Mouse (Mus musculus) liver, postnatal 0 days (tissue): ENCODE data around the gene Sult2b1. TPM values are rescaled to one million over a fixed set of nuclear protein-coding genes. Genes with fewer than 3 reads are reported as not detected.
A peak's percentile ranks its signal among the peaks of the same experiment; 100 is the strongest.

Experiments used
- ATAC-seq: fragments of 200-750 bp; cut with Nextera tagmentation; 2 replicates; pipeline ENCODE4 v1.8.0; 2017; ENCODE audit warnings: mild to moderate bottlenecking, moderate library complexity
- DNase-seq: peaks from one replicate; pipeline ENCODE4 v3.0.0-alpha.2; 2016
- H3K27ac ChIP-seq: fragments of 300-500 bp; sonication (generic); 2 replicates; pipeline ENCODE4 v1.5.1; 2014; ENCODE audit warnings: antibody characterized with exemption, moderate library complexity, mild to moderate bottlenecking, low read depth
- H3K27me3 ChIP-seq: fragments of 300-500 bp; sonication (generic); 2 replicates; pipeline ENCODE4 v1.6.1; 2014; ENCODE audit warnings: low read length, control low read depth, mixed read lengths; ENCODE audit not compliant: insufficient read depth
- H3K36me3 ChIP-seq: fragments of 300-500 bp; sonication (generic); replicated peaks from 2 replicates; pipeline ENCODE4 v1.6.1; 2014; ENCODE audit warnings: mild to moderate bottlenecking, control low read depth, low read length, moderate library complexity, mixed read lengths; ENCODE audit not compliant: insufficient read depth
- H3K4me1 ChIP-seq: fragments of 300-500 bp; sonication (generic); 2 replicates; pipeline ENCODE4 v1.6.1; 2014; ENCODE audit warnings: antibody characterized with exemption, mild to moderate bottlenecking, control low read depth; ENCODE audit not compliant: insufficient read depth
- H3K4me2 ChIP-seq: fragments of 300-500 bp; sonication (generic); 2 replicates; pipeline ENCODE4 v1.6.1; 2014; ENCODE audit warnings: low read depth, mild to moderate bottlenecking, low read length, moderate library complexity, mixed read lengths
- H3K4me3 ChIP-seq: fragments of 300-500 bp; sonication (generic); 2 replicates; pipeline ENCODE4 v1.5.1; 2014; ENCODE audit warnings: low read depth, low read length
- H3K9ac ChIP-seq: fragments of 300-500 bp; sonication (generic); replicated peaks from 2 replicates; pipeline ENCODE4 v1.6.1; 2014; ENCODE audit warnings: mild to moderate bottlenecking, moderate library complexity
- H3K9me3 ChIP-seq: fragments of 300-500 bp; sonication (generic); 2 replicates; pipeline ENCODE4 v1.6.1; 2016; ENCODE audit warnings: mild to moderate bottlenecking, control low read depth, low read length, mixed read lengths
- CTCF ChIP-seq: sonication (generic); IDR thresholded peaks from 2 replicates; pipeline ENCODE4 v1.5.1; 2016; ENCODE audit warnings: antibody characterized with exemption, low read depth
- EP300 ChIP-seq: IDR thresholded peaks from 2 replicates; pipeline ENCODE4 v1.6.1; 2016; ENCODE audit warnings: antibody characterized with exemption, low read depth, mild to moderate bottlenecking
- WGBS: fragments of 180-500 bp; shearing (Covaris S2); extraction: QIAGEN DNeasy Blood & Tissue Kit; methylation state at CpG from one replicate; pipeline ENCODE4 v1.1.7; 2014; ENCODE audit not compliant: insufficient replicate concordance; 5-methylcytosine and 5-hydroxymethylcytosine counted together
- polyA plus RNA-seq: library from polyadenylated mRNA; unstranded; fragments of >200 nt; fragmentation: Nextera tagmentation; extraction: Ambion mirVana; gene quantifications from 2 replicates; pipeline ENCODE4 v1.2.1, GENCODE M21; 2015

The Sult2b1 gene
- polyA plus RNA-seq, 1 experiment from 2014 or later, result 0.26 TPM

- Histone ChIP-seq H3K4me3 (no peak overlapping the region), H3K4me1 (no peaks in the 10 kb centered on the region), H3K9me3 (no peaks in the 10 kb centered on the region; the same call in 1 of the 2 replicates), H3K9ac (no peak overlapping the region), H3K27ac (no peak overlapping the region), H3K4me2 (no peak overlapping the region), H3K36me3 (no peaks in the 10 kb centered on the region), H3K27me3 (no peaks in the 10 kb centered on the region)
- TF ChIP-seq CTCF (no peak), EP300 (no peak)
- 61% methylated on average over 9 of the region's 9 CpGs for WGBS
- ATAC-seq (no peak), DNase-seq (no peak)
Measured at GRCm38 (mm10) chr7:45750162-45750561, 34.3 kb downstream of the Sult2b1 start.

- DNase-seq, result no peak
- Histone ChIP-seq H3K27me3 (no peaks in the 10 kb centered on the region), H3K36me3 (no peaks in the 10 kb centered on the region), H3K27ac (no peak overlapping the region), H3K9ac (no peak overlapping the region), H3K4me2 (no peak overlapping the region), H3K4me1 (no peaks in the 10 kb centered on the region), H3K4me3 (no peak overlapping the region), H3K9me3 (no peaks in the 10 kb centered on the region; the same call in 1 of the 2 replicates)
- ATAC-seq, result no peak
- TF ChIP-seq EP300 (no peak), CTCF (no peak)
- WGBS, result 38% methylated on average over 10 of the region's 10 CpGs
Measured at GRCm38 (mm10) chr7:45749401-45749800, 35.1 kb downstream of the Sult2b1 start.

GRCm38 (mm10) chr7:45748110-45748509, 36.4 kb downstream of the Sult2b1 start:
- no peak overlapping the region for H3K9ac ChIP-seq
- no peaks in the 10 kb centered on the region for H3K27me3 ChIP-seq
- no peaks in the 10 kb centered on the region for H3K36me3 ChIP-seq
- ATAC-seq, result no peak
- H3K9me3 ChIP-seq, result no peaks in the 10 kb centered on the region; the same call in 1 of the 2 replicates
- WGBS, result 51% methylated on average over 7 of the region's 7 CpGs
- no peak overlapping the region for H3K4me3 ChIP-seq
- no peak for DNase-seq
- H3K27ac ChIP-seq, result no peak overlapping the region
- H3K4me1 ChIP-seq, result no peaks in the 10 kb centered on the region
- no peak overlapping the region for H3K4me2 ChIP-seq
- TF ChIP-seq CTCF (no peak), EP300 (no peak)

DNA sequence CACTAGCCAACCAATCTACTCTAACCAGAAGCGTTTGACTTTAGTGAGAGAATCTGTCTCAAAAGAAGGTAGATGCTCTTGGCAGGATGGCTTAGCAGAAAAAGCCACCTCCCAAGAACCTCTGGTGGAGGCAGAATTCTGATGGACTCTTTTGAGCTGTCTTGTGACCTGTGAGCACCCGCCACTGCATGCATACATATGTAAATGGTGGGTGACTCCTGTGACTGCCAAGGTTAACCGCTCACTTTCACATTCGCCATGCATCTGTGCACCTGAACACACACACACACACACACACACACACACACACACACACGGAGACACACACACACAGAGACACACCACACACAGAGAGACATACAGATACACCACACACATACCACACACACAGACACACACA, 37.0 kb downstream of the Sult2b1 start:
- TF ChIP-seq EP300 (no peak), CTCF (no peak)

DNA sequence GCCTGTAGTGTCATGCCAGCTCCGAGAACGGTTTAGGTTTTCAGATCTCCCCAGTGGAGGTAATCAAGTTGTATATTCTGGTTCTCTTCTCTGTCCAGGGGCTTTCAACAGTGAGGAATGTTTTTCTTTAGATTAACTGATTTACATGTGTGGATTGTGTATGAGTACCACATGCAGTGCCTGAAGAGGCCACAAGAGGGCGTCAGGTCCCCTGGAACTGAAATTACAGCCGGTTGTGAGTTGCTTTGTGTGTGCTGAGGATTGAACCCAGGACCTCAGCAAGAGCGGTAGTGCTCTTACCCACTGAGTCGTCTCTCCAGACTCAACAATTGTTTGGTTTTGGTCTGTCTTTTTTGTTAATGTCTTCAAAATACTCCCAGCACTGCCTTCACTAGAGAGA, 38.0 kb downstream of the Sult2b1 start:
- no peak overlapping the region for H3K9ac ChIP-seq
- H3K4me3 ChIP-seq, result no peak overlapping the region
- peak; percentile 67 for TF ChIP-seq CTCF
- no peak for TF ChIP-seq EP300
- no peaks in the 10 kb centered on the region for H3K27me3 ChIP-seq
- 0 out of 2 replicates have a peak, but pooled peaks cover 4% of the 10 kb centered on the region for H3K4me1 ChIP-seq
- H3K9me3 ChIP-seq, result no peaks in the 10 kb centered on the region; the same call in 1 of the 2 replicates
- ATAC-seq (no peak), DNase-seq (no peak)
- H3K36me3 ChIP-seq, result no peaks in the 10 kb centered on the region
- H3K4me2 ChIP-seq, result no peak overlapping the region
- H3K27ac ChIP-seq, result no peak overlapping the region
- WGBS, result 68% methylated on average over 6 of the region's 6 CpGs

More for the DNA sequence above, 37.0 kb downstream of the Sult2b1 start:
- H3K9me3 ChIP-seq, result no peaks in the 10 kb centered on the region; the same call in 1 of the 2 replicates
- H3K9ac ChIP-seq, result no peak overlapping the region
- H3K27me3 ChIP-seq, result no peaks in the 10 kb centered on the region
- no peak overlapping the region for H3K4me3 ChIP-seq
- 90% methylated on average over 5 of the region's 5 CpGs for WGBS
- H3K27ac ChIP-seq, result no peak overlapping the region
- H3K36me3 ChIP-seq, result no peaks in the 10 kb centered on the region
- no peak for ATAC-seq
- no peak overlapping the region for H3K4me2 ChIP-seq
- DNase-seq, result no peak
- H3K4me1 ChIP-seq, result no peaks in the 10 kb centered on the region

DNA sequence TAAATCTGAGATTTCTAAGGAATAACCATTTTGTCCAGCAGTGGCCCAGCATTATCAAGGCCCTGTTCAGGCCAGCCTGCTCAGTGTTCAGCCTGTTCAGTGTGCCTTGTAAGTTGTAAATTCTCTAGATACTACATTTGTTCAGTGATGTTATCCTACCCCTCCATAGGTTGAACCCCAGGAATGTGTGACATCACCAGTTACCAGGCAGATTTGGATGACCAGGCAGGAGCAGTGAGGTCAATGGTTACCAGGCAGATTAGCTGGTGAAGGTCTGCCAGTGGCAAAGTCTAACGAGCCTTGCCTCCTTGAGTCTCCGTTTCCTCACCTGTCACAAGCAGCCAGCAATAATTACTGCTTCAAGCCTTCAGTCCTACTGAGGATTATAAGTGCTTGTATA, 40.1 kb downstream of the Sult2b1 start:
- no peak overlapping the region for H3K4me3 ChIP-seq
- no peaks in the 10 kb centered on the region for H3K27me3 ChIP-seq
- H3K4me2 ChIP-seq, result no peak overlapping the region
- H3K9ac ChIP-seq, result no peak overlapping the region
- no peaks in the 10 kb centered on the region; the same call in 1 of the 2 replicates for H3K9me3 ChIP-seq
- 40% methylated on average over 2 of the region's 2 CpGs for WGBS
- H3K27ac ChIP-seq, result no peak overlapping the region
- TF ChIP-seq CTCF (no peak), EP300 (no peak)
- no peaks in the 10 kb centered on the region for H3K36me3 ChIP-seq
- peak; percentile 81 for ATAC-seq
- H3K4me1 ChIP-seq, result 0 out of 2 replicates have a peak, but pooled peaks cover 6% of the 10 kb centered on the region
- peak; percentile 89 for DNase-seq
